Mouse (Mus musculus) c-Kit-negative CD71-positive TER-119-positive erythroid progenitor cells, embryonic 14.5 days (primary cell): ENCODE measurements at regions not wholly inside any gene's neighbourhood (a gene's known extent, or its start where the extent isn't known, plus 50 kb on each side); places are given as distances from the start of the nearest gene placed in this dataset.

ENCODE experiments used
- DNase-seq: peaks from one replicate; pipeline ENCODE4 v3.0.0-alpha.2; 2013; ENCODE audit warnings: low read depth, low spot score

DNA sequence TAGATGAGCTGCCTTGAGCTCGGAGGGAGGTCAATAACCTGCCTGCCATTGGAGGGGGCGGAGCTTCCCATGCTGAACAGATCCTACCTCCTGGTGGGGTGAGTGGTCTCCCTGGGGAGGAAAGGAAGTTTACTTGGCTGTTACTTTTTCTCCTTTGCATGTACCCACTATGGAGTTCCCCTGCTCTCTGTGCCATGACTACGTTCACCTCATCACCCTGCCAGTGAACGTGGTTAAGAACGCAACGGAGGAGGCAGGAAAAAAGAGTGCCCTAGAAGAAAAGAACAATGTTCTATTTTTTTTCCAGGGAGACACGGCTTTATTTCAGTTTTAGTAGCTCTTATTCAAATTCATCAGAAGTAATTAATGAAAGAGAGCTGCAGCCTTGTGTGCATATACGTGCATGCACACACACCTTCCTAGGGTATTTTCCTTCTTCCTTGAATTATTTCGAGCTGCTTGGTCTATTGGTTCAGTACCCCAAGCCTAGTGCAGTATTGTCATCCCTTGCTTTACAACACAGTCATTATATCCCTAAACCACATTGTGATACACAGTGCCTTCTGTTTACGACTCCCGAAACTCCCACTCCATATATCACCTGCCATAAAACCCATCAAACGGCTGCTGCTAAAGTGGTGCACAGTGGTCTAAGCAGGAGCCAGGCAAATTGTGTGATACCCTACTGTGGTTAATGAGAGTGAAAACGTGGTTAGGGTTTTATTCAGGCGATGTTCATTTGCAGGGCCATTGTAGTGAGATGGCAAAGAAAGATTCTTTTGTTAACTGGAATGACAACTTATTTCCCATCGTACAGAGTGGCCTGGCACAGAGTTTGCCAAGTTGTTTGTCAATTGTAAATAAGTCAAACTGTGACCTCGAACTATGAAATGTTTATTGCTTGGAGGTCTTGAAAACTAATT lies 608.0 kb downstream of the Bcl11a start:
- no peak for DNase-seq

DNA sequence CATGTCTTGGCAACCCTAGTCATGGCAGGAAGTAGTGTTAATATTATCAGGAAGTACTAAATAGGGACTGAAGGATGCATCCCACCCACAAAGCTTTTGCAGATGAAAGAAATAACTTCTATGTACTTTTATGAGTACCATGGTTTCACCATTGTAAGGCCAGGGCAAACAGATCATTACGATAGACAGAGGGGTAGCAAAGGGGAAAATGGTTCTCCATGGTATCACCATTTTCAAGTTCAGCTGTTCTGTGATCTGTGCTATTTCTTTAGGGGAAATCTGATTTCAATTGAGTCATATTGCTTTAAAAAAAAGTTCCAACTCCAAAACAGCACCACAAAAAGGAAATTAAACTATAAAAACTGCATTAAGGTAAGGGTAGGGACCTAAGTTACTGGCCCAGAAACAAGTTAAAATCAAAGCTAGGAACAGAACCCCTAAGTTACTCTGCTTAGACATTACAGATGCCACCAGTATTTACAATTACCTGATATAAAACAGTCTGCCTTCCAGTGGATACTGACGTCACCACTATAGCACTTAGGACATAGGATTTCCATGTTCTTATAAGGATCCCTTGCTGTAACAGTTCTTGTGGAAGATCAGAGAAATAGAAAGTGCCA lies 610.4 kb downstream of the Bcl11a start:
- no peak for DNase-seq

DNA sequence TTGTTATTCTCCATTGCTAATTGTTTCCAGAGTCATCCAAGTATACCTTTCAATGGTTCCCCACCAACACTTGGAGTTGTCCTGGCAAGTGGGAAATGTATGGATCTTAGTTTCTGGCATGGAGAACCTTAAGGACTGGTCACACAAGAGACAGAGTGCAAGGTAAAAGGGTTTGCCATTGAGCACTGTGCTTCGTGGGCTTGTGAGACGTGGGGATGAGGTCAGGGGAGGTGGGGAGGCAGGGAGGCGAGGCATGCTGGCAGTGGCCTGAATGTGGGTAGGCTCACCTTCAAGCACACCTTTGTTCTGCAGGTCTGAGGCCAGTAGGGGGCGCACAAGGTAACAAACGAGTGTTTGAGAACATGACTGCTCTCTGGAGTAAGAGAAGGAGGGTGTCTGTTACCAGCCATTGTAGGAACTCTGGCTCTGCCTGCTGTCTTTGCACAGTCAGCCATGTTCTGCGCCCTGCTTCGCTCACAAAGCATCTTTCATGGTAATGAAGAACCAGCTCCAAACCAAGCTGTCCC lies 612.0 kb downstream of the Bcl11a start:
- peak; percentile 2 for DNase-seq

DNA sequence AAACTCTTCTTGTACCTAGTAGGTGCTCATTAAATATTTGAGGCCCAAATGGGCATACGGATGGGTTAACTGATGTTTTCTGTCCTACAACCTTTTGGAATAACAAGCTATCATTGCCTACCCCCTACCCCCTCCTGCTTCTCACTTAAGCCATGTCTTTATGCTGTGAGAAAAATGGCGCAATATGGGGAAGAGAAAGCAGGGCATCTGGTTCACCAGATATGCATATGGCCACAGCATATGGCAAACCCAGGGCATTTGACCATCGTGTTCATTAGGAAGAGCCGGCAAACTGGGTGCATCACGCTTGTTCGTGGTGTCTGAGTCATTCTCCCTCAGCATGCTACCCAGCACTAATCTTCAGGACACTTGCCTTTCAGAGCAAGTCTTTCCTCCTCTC lies 616.1 kb downstream of the Bcl11a start:
- DNase-seq = no peak

DNA sequence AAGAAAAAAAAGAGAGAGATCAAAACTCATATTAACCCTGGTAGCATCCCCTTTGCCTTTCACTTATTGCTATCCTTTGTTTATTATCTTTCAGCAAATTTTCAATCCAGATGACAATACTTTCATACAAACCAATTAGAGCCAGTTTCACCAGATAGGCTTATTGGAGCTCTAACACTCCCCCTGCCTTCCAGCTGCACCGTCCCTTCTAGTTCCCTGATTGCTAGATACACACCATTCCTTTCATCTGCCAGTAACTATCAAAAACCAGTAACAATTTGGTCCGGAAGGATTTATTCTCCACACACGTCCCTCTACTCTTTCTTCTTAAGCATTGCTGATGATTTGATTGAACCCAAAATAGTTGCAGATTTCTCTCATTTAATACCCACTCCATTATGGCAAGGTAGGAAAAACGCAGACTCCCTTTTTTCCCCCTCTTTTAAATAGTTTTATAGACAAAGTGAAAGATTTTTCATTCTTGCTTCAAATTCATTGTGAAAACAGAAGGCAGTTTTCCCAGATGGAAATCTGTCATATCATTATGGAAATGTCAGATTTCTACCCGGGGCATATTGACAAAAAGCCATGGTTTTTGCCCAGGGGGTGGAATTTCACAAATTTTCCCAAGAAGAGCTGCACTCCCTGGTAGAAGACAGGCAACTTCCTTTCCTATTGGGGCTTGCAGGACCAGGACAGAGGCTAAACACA lies 617.3 kb downstream of the Bcl11a start:
- DNase-seq = no peak

DNA sequence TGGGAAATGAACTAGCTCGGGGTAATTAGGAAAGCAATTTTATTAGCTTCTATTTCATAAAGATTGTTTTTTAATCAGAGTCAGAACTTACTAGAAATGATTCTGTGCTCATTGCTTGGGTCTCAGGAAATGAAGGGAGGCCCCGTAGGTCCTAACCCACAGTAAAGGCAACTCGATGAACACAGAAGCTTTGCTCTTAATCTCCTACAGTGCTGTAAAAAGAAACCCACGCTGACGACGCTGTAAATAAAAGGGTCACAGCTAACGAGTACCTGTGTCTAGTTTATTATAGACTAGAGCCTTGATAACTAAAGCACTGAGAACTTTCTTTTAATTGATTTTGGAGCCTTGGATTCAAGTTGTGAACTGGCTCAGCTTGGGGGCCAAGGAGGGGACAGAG lies 618.7 kb downstream of the Bcl11a start:
- DNase-seq = no peak

DNA sequence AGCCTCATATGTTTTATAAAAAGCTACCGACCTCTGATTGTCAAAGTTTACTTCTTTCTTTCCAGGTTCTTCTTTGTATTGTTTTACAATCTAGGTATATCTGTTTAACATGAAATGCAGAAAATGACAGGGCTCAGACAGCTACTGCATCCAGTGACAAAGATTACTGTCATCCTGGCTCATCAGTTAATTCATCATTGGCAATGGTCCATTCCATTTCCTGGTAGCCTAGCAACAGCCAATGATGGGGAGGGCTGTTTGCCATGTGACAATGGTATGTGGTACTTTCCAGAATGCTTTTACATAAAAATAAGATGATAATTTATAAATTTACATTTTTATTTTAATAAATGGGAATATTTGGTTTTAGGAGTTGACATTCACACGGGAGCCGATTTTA lies 630.9 kb downstream of the Bcl11a start:
- no peak for DNase-seq

DNA sequence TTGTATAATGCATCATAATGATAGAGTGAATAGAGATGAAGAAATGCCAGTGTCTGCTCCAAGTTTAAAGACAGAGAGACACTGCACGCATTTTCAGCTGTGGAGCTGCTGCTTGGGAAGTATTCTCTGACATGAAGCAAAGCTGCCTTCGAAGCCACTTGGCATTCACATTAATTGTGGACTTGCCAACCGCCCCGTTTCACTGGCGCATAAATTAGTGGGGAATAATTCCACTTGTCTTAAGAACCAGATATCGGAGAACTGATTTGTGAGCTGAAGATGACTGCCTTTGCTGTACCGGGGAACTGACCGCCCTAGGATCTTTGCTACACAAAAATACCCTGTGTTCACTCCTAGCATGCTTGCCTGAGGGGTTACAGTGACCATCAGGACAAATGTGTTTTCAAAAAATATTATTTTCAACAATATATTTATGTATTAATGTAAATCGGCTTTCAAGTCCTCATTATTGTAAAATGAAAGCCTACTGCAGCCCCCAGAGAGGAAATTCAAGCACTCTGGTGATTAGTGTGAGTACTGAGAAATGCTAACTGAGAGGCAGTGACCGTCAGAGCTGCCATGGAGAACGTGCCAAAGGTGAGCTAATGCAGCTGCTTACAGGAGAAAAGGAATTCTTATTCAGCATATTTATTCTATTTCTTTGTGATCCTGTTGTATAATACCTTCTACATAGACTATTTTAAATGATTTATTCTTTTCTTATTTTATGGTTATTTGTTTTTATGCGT lies 638.9 kb downstream of the Bcl11a start:
- no peak for DNase-seq

DNA sequence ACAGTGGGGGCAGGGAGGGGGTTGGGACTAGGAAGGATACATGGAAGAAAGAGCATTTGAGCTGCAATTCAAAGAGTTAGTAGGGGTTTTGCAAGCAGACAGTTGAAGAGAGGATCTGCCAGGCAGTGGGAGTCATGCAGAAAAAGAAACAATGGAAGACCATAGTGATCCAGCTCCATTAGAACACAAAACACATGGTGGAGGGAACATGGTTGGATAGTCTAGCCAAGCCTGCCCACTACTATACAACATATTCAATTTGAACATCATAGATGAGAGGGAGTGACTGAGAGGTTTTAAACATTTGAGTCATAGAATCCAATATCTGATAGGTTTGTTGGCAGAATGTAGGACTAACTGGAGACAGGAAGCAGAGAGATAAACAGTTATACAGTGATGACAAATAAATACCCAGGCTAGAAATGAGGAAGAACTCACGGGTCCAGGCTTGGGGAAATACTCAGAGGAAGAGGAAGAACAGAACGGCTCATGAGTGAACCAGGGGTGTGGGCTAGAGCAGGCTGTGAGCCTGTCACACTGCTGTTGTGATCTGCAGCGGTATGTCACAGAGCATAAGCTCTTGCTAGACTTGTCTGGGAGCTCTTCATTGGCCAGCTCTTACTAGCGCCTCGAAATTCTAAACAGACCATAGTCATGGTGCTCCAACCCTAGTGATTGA lies 646.5 kb downstream of the Bcl11a start:
- no peak for DNase-seq

DNA sequence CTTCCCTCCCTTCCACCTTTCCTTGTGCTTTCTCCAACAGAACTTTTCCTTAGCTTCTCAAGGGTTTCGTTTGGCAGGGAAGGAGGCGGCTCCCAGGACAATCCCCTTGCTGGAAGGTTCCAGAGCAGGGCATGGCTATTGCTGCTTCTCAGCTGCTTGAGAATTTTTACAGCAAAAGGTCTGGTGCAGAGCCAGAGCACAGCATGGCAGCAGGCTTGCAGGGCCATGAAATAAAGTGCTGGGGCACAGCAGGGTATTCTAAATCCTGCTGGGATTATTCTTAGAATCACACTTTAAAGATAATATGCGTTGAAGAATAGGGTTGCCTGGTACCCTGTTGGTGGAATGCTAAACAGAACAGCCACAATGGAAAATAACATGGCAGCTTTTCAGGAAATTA lies 648.5 kb downstream of the Bcl11a start:
- DNase-seq = no peak

DNA sequence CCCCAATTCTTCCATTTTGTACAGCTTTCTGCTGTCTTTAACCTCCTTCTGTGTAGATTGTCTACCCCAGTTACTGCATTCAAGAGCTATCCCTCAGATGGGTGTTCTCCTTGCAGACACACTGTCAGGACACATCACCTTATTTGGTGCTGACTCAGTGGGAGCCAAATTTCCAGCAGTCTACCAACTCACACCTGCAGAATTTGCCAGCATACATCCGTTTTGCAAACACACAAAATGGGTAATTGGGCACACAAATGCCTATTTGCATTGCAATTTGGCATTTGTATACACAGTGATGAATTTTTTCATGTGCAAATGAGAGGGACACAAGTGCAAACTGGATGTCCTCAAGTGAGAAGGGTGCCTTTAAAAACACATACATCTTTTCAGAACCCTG lies 649.5 kb downstream of the Bcl11a start:
- DNase-seq = no peak

DNA sequence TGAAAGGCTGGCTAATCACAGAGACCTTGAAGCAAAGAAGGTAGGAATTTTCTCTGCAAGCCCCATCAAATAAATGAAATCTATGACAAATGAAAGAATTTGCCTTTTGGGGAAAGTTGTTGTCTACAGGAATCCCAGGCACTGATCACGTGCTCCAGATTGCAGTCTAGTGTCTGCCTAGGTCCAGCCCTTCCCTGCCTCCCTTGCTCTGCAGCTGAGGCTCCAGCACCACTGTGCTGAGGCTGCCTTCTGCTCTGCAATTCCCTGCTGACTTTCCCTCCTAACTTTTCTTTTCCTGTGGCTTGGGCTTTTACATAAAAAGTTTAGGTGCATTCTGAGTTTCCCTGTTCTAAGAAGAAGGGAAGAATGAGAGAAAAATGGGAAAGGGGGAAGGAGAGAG lies 653.6 kb downstream of the Bcl11a start:
- no peak for DNase-seq

DNA sequence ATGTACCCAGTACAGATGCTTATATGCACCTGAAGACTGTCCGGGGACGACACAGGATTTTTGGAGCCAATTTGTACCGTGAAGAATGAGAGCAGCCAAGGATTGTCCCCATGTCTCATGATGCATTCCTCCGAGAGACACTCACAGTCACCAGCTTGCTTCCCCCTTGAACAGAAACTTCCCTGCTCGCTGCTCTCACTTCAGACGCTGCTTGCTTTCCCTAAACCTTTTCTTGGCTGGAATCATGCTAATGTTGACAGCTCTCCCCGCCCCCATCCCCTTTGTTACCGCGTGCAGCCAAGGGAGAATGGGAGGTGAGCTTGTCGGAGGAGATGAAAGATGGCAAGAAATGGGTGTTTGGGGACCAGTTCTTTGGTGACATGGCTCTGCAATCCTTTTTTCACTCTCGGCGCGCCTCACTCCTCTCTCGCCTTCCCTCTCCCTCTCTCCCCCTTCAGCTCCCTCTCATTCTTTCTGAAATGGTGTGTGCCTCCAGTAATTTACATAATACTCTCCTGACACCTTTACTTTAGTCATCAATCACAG lies 661.9 kb downstream of the Bcl11a start:
- DNase-seq = no peak

DNA sequence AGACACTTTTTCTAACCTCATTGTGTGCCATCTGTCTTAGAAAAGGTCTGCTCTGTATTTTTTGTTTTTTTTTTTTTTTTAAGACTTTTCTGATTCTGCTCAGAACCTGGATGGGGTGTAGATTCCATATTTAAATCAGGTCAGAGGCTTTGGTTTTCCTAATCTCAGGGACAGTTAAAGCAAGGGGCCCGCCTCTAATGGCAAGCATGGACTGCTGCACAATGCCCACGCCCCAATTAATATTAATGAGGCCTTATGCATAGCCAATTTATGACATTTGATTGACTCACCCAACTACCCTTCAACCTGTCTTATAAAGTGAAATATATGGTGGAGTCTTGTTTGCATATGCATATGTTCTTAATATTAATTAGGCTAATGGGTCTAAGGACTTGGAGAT lies 662.6 kb downstream of the Bcl11a start:
- no peak for DNase-seq

DNA sequence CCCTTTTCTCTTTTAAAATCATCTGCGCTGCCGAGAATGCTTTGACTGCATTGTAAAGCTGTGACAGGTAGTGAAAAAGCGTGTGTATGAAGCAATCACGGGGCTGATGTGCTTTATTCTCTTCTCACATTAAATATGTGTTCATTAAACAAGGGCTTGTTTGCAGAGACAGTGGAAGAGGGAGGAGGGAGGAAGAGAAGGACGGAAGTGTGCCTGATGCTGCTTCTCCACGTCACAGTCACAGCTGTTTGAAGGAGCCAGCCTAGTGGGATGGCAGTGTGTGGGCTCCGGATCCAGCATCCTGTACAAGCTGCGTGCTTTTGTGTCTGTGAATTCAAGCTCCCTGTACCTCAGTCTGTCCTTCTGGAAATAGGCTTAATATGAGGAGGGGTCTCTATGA lies 664.7 kb downstream of the Bcl11a start:
- DNase-seq = no peak

DNA sequence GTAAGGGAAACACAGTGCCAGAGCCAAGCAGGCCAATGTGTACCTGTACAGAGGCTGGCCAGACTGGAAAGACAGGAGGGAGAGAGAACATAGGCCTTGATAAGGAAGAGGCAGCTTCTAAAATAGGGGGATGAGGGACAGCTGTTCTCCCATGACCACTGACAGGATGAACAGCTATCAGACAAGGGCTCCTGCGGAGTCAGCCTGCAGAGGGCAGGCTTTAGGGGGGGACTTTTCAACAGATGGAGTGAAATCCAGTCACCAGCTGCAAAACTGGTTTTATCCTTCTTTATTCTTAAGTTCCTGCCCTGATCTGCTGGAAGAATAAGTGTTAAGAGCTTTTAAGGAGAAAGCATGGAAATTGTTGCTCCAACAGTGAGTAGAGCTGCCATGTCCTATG lies 665.6 kb downstream of the Bcl11a start:
- DNase-seq = no peak

DNA sequence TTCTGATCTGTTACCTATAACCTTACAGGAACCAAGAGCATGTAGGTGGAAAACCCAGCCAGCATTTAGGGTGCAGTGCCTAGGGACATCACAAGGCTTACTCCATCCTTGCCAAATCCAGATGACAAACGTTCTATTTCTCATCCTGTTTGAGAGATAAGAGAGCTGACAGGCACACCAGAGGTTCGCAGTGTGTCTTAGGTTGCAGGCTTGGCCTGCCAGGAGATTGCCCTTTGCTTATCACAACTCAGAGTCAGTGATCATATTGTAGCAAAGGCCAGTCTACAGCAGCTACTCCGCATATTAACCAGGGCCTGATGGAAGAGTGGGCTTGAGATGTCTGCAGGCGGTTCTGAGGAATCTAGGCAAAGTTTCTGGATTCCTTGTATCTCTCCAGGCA lies 668.0 kb downstream of the Bcl11a start:
- no peak for DNase-seq

DNA sequence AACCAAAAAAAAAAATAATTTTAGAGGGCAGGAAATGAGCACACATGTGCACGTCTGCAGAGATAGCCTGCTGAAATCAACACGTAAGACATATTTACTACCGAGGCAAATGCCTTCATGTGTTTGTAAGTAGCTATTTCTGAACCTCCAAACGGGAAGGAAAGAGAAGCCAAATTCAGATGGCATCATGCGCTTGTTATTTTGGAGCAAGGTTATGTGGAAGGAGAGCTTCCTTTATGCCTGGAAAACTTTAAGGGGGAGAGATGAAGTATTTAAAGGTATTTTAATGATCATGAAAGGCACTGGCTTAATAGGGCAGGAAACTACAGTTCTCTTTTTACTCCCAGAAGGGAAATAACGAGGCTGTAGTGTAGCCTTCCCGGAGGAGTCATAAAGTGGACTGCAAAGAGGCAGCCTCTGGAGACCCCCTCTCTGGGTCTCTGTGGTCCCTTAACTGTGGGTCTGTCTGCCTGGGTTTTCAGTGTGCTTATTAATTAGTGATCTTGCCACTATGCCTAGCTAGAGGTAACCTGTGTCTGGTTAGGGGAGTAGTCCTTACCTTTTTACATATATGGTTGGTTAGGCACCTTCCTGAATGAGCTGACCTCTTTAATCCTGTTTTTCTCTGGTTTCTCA lies 672.4 kb downstream of the Bcl11a start:
- DNase-seq = no peak

DNA sequence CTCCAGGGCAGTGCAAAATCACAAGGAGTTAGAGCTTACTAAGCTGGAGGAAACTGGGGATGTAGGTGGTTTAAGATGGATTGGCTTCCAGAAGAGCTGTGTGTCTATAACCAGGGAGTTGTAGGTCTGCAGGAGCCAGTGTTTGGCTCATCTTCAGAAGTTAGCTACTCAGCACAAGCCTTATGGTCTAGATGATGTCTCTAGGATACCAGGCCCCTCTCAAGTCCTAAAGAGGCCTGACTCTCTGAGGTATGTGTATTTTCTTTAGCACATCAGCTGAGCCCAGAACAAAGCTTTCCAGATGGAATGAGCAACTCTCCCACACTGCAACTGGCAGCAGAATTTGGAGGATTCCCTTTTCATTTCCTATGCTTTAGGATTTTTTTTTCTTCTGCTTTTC lies 680.3 kb downstream of the Bcl11a start:
- DNase-seq = no peak

DNA sequence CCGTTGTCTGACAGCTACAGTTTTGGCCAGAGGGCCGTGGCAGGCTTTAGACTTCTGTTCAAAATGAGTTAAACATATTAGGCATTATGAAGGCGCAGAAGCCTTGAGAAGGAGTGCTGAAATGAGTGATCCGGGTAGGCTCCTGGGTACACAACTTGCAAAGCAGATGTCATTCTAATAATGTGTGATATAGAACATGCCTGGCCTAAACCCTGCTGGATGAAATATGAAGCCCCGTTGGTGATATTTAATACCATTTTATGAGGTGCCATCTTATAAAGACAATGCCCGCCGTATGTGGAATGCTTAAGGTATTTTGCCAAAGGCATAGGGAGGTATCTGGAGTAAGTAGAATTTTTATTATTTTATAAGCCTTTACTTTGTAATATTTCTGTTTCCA lies 705.6 kb downstream of the Bcl11a start:
- no peak for DNase-seq
